Mouse (Mus musculus) G1E (cell line): ENCODE measurements around the gene Neil1. TPM values are rescaled to one million over a fixed set of nuclear protein-coding genes. Genes with fewer than 3 reads are reported as not detected.

Source experiments
- ATAC-seq: 2 replicates; pipeline ENCODE4 v1.8.0; 2016; ENCODE audit warnings: mild to moderate bottlenecking; ENCODE audit not compliant: insufficient number of reproducible peaks, poor library complexity, low FRiP score, severe bottlenecking; ENCODE audit errors: extremely low read depth
- DNase-seq: peaks from one replicate; pipeline ENCODE4 v3.0.0; 2012; ENCODE audit warnings: low spot score
- H3K27me3 ChIP-seq: 2 replicates; pipeline ENCODE4 v1.6.1; 2012; ENCODE audit warnings: mild to moderate bottlenecking, low read length, inconsistent platforms; ENCODE audit not compliant: insufficient read depth
- H3K36me3 ChIP-seq: replicated peaks from 2 replicates; pipeline ENCODE3; 2012; ENCODE audit warnings: mild to moderate bottlenecking, inconsistent platforms
- H3K4me1 ChIP-seq: 2 replicates; pipeline ENCODE4 v1.6.1; 2012; ENCODE audit warnings: low read depth, low read length, inconsistent platforms, mixed read lengths; ENCODE audit not compliant: insufficient read depth
- H3K4me3 ChIP-seq: 2 replicates; pipeline ENCODE4 v1.5.1; 2012; ENCODE audit warnings: low read depth, mild to moderate bottlenecking, inconsistent platforms, low read length, moderate library complexity, mixed read lengths
- H3K9me3 ChIP-seq: replicated peaks from 2 replicates; pipeline ENCODE4 v1.6.1; 2012; ENCODE audit warnings: inconsistent platforms
- CTCF ChIP-seq: IDR thresholded peaks from 2 replicates; pipeline ENCODE4 v1.5.1; 2012; ENCODE audit warnings: low read depth, low read length, inconsistent platforms, mixed read lengths
- GATA1 ChIP-seq: IDR thresholded peaks from 2 replicates; pipeline ENCODE4 v1.6.1; 2012; ENCODE audit warnings: borderline replicate concordance, low read length, inconsistent platforms, mixed read lengths
- GATA2 ChIP-seq: IDR thresholded peaks from 2 replicates; pipeline ENCODE4 v1.6.1; 2012; ENCODE audit warnings: low read depth, low read length, inconsistent platforms, borderline replicate concordance
- POLR2AphosphoS5 ChIP-seq: IDR thresholded peaks from 2 replicates; pipeline ENCODE4 v1.6.1; 2012; ENCODE audit warnings: low read depth, low read length, inconsistent platforms; ENCODE audit not compliant: insufficient replicate concordance
- TAL1 ChIP-seq: conservative IDR thresholded peaks from 2 replicates; pipeline ENCODE4 v1.6.1; 2012; ENCODE audit warnings: low read depth, low read length, inconsistent platforms, mixed read lengths
- polyA plus RNA-seq: library from polyadenylated mRNA; stranded (reverse); fragments of >175 nt; gene quantifications from 2 replicates; pipeline ENCODE4 v1.2.3, GENCODE M21; 2012
- total RNA-seq, 2 experiments: library from RNA; stranded (forward) in 1 of 2; stranded (reverse) in 1 of 2; fragments of 200-1000 nt in 1 of 2; fragments of >200 nt in 1 of 2; fragmentation: Nextera tagmentation in 1 of 2; gene quantifications; 2 replicates each; pipeline ENCODE4 v1.2.3; 2014 to 2017

Neil1 gene
- total and polyA plus RNA-seq, 3 experiments: 2.6 to 9.3 (median 3.0) TPM

DNA sequence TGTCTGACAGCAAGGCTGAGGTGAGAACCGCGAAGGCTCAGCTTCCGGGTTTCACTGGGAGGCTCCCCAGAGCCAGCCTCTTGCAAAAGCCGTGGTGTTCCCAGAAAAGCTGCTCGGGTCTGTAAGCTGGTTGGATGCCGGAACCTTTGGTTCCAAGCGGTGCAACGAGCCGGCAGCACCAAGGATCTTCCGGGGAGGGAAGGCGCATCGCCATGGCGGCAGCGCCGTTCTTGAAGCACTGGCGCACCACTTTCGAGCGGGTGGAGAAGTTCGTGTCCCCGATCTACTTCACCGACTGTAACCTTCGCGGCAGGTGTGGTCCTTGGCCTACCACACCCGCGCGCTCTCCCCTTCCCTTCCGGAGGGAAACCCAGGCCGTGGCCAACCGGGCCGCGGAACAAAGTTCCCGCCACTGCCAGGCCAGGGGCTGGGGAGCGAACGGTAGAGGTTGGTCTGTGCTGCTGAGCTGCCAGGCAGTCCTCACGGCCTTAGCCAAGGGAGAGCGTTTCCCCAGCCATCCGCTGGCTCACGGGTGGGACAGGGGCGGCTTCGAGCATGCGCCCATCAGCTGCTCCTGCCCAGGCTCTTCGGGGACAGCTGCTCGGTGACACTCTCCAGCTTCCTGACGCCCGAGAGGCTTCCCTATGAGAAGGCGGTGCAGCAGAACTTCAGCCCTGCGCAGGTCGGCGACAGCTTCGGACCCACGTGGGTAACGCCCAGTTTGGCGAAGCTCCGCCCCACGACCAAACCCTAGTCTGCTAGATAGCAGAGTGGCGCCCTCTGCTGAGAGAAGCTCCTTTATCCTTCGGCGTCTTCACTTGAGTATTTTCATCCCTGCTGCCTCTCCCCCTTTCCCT lies 17.3 kb downstream of the Neil1 start, which contains the start of gene Man2c1:
Man2c1 (plus strand) TSS at position 114 of the 857 bp plus-strand sequence.
- H3K36me3 ChIP-seq: peaks cover 68% of the 10 kb centered on the region
- peak within 1 kb of the TSS; percentile 87 for H3K4me3 ChIP-seq
- H3K4me1 ChIP-seq: peaks cover 27% of the 10 kb centered on the region
- peak; percentile 92 for DNase-seq
- peak; percentile 73 for ATAC-seq
- no peaks in the 10 kb centered on the region for H3K27me3 ChIP-seq
- TF ChIP-seq TAL1: no peak
- TF ChIP-seq CTCF: peak; percentile 37; the same call in 1 of the 2 replicates
- no peaks in the 10 kb centered on the region for H3K9me3 ChIP-seq

GRCm38 (mm10) chr9:57129641-57130040 lies 18.5 kb downstream of the Neil1 start:
- H3K4me1 ChIP-seq: peaks cover 27% of the 10 kb centered on the region
- no peak for ATAC-seq
- no peaks in the 10 kb centered on the region for H3K9me3 ChIP-seq
- peak overlapping the region; percentile 87; the same call in 1 of the 2 replicates for H3K4me3 ChIP-seq
- H3K27me3 ChIP-seq: no peaks in the 10 kb centered on the region
- TF ChIP-seq GATA1 (no peak), GATA2 (no peak), CTCF (no peak), TAL1 (no peak), POLR2AphosphoS5 (no peak)
- peaks cover 67% of the 10 kb centered on the region for H3K36me3 ChIP-seq
- DNase-seq: no peak

DNA sequence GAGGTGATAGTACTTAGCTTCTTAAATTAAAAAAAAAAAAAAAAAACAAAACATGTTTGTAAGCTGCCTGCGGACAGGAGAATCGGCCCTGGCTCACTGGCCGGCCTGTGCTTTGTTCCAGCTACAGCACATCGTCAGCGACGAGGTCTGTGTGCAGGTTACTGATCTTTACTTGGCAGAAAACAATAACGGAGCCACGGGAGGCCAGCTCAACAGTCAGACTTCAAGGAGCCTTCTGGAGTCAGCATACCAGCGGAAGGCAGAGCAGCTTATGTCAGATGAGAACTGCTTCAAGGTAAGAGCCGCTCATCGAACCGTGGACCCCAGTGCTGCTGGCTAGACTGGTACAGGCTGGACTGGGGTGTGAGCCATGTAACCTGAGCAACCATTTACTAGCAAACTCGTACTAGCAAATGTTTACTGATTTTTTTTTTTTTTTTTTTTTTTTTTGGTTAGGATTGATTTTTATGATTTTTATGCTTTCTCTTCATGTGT lies 30.8 kb downstream of the Neil1 start:
- no peak for DNase-seq

More for the DNA sequence above, 30.8 kb downstream of the Neil1 start:
- TF ChIP-seq TAL1 (no peak), CTCF (no peak), GATA1 (no peak), POLR2AphosphoS5 (no peak), GATA2 (no peak)
- Histone ChIP-seq H3K36me3 (peaks cover 94% of the 10 kb centered on the region), H3K27me3 (no peaks in the 10 kb centered on the region), H3K9me3 (no peaks in the 10 kb centered on the region), H3K4me1 (no peaks in the 10 kb centered on the region), H3K4me3 (no peak overlapping the region)
- ATAC-seq: no peak

Other genes with a start within 250 kb of the Neil1 start
- 5.8 and 6.9 TPM in 2 replicates for gene Snx33, start 219.9 kb downstream of the Neil1 start, total RNA-seq (2014; fragmentation: Nextera tagmentation)
- 6.5 and 7.4 TPM in 2 replicates for gene Snx33, start 219.9 kb downstream of the Neil1 start, total RNA-seq (2017)
- 0.96 and 1.2 TPM in 2 replicates for gene Snx33, start 219.9 kb downstream of the Neil1 start, polyA plus RNA-seq
- 42.1 and 49.6 TPM in 2 replicates for gene Imp3, start 210.8 kb downstream of the Neil1 start, total RNA-seq (2014; fragmentation: Nextera tagmentation)
- gene Imp3, start 210.8 kb downstream of the Neil1 start, total RNA-seq (2017): 67.1 and 72.5 TPM in 2 replicates
- 61.8 and 68.6 TPM in 2 replicates for gene Imp3, start 210.8 kb downstream of the Neil1 start, polyA plus RNA-seq
- gene Snupn, start 197.4 kb downstream of the Neil1 start, total RNA-seq (2014; fragmentation: Nextera tagmentation): 18.2 and 19.2 TPM in 2 replicates
- gene Snupn, start 197.4 kb downstream of the Neil1 start, total RNA-seq (2017): 18.7 and 21.3 TPM in 2 replicates
- gene Snupn, start 197.4 kb downstream of the Neil1 start, polyA plus RNA-seq: 1.7 and 2.4 TPM in 2 replicates
- gene Ptpn9, start 153.4 kb downstream of the Neil1 start, total RNA-seq (2014; fragmentation: Nextera tagmentation): 29.6 and 36.1 TPM in 2 replicates
- gene Ptpn9, start 153.4 kb downstream of the Neil1 start, total RNA-seq (2017): 26.2 and 29.2 TPM in 2 replicates
- 62.4 and 69.9 TPM in 2 replicates for gene Ptpn9, start 153.4 kb downstream of the Neil1 start, polyA plus RNA-seq
- gene Sin3a, start 76.3 kb downstream of the Neil1 start, total RNA-seq (2014; fragmentation: Nextera tagmentation): 78.5 and 116 TPM in 2 replicates
- gene Sin3a, start 76.3 kb downstream of the Neil1 start, total RNA-seq (2017): 45.0 and 46.1 TPM in 2 replicates
- gene Sin3a, start 76.3 kb downstream of the Neil1 start, polyA plus RNA-seq: 15.4 and 24.1 TPM in 2 replicates
- gene Man2c1, start 17.6 kb downstream of the Neil1 start, total RNA-seq (2014; fragmentation: Nextera tagmentation): 66.7 and 68.5 TPM in 2 replicates
- gene Man2c1, start 17.6 kb downstream of the Neil1 start, total RNA-seq (2017): 56.3 and 68.6 TPM in 2 replicates
- gene Man2c1, start 17.6 kb downstream of the Neil1 start, polyA plus RNA-seq: 106 and 122 TPM in 2 replicates
- gene Commd4, start 10.0 kb upstream of the Neil1 start, total RNA-seq (2014; fragmentation: Nextera tagmentation): 40.3 and 59.7 TPM in 2 replicates
- 130 and 175 TPM in 2 replicates for gene Commd4, start 10.0 kb upstream of the Neil1 start, total RNA-seq (2017)
- 33.3 and 36.2 TPM in 2 replicates for gene Commd4, start 10.0 kb upstream of the Neil1 start, polyA plus RNA-seq
- not detected in 2 replicates for gene Trcg1, start 88.3 kb upstream of the Neil1 start, total RNA-seq (2014; fragmentation: Nextera tagmentation)
- gene Trcg1, start 88.3 kb upstream of the Neil1 start, total RNA-seq (2017): 0.16 TPM in 1 of 2 replicates, not detected in the other
- gene Trcg1, start 88.3 kb upstream of the Neil1 start, polyA plus RNA-seq: not detected in 2 replicates
- 88.1 and 99.3 TPM in 2 replicates for gene 1700017B05Rik, start 114.3 kb upstream of the Neil1 start, total RNA-seq (2014; fragmentation: Nextera tagmentation)
- 20.1 and 21.1 TPM in 2 replicates for gene 1700017B05Rik, start 114.3 kb upstream of the Neil1 start, total RNA-seq (2017)
- 154 and 169 TPM in 2 replicates for gene 1700017B05Rik, start 114.3 kb upstream of the Neil1 start, polyA plus RNA-seq